Mouse (Mus musculus) heart, embryonic 16.5 days (tissue): ENCODE results near the gene St7. TPM values are rescaled to one million over a fixed set of nuclear protein-coding genes. Genes with fewer than 3 reads are reported as not detected.
"Not testable (repeated sequence)": the region's sequence is repeated elsewhere in the genome, so short reads cannot be mapped to it uniquely, and the experiment has no call there.

Experiments
- ATAC-seq: fragments of 200-750 bp; cut with Nextera tagmentation; replicated peaks from 2 replicates; pipeline ENCODE4 v1.8.0; 2017; ENCODE audit warnings: moderate number of reproducible peaks; ENCODE audit not compliant: insufficient read depth, low FRiP score; ENCODE audit errors: extremely low read depth
- H3K27ac ChIP-seq: fragments of 300-500 bp; sonication (generic); 2 replicates; pipeline ENCODE4 v1.5.1; 2014; ENCODE audit warnings: mild to moderate bottlenecking, low read length, control low read depth, moderate library complexity
- H3K27me3 ChIP-seq: fragments of 300-500 bp; sonication (generic); 2 replicates; pipeline ENCODE4 v1.6.1; 2014; ENCODE audit warnings: low read length, mixed read lengths; ENCODE audit not compliant: control insufficient read depth, insufficient read depth
- H3K36me3 ChIP-seq: fragments of 300-500 bp; sonication (generic); 2 replicates; pipeline ENCODE4 v1.6.1; 2014; ENCODE audit not compliant: control insufficient read depth, insufficient read depth
- H3K4me1 ChIP-seq: fragments of 300-500 bp; sonication (generic); 2 replicates; pipeline ENCODE4 v1.6.1; 2014; ENCODE audit warnings: low read length, mixed read lengths; ENCODE audit not compliant: control insufficient read depth, insufficient read depth
- H3K4me2 ChIP-seq: fragments of 300-500 bp; sonication (generic); 2 replicates; pipeline ENCODE4 v1.6.1; 2014; ENCODE audit warnings: low read depth, mild to moderate bottlenecking, control low read depth, low read length
- H3K4me3 ChIP-seq: fragments of 300-500 bp; sonication (generic); 2 replicates; pipeline ENCODE4 v1.5.1; 2014; ENCODE audit warnings: mild to moderate bottlenecking, control low read depth, low read length
- H3K9ac ChIP-seq: fragments of 300-500 bp; sonication (generic); 2 replicates; pipeline ENCODE4 v1.6.1; 2014; ENCODE audit warnings: low read length, control low read depth
- H3K9me3 ChIP-seq: fragments of 300-500 bp; sonication (generic); replicated peaks from 2 replicates; pipeline ENCODE4 v1.6.1; 2016; ENCODE audit warnings: low read length; ENCODE audit not compliant: control insufficient read depth
- WGBS: fragments of 180-500 bp; shearing (Covaris S2); extraction: QIAGEN DNeasy Blood & Tissue Kit; methylation state at CpG from one replicate; pipeline ENCODE4 v1.1.7; 2014; 5-methylcytosine and 5-hydroxymethylcytosine counted together
- polyA plus RNA-seq: library from polyadenylated mRNA; unstranded; fragments of >200 nt; fragmentation: Nextera tagmentation; extraction: Ambion mirVana; gene quantifications from 2 replicates; pipeline ENCODE4 v1.2.1, GENCODE M21; 2015

St7 gene
- polyA plus RNA-seq, 1 experiment from 2014 or later: 26.1 TPM

GRCm38 (mm10) chr6:17696321-17696734 lies 3.6 kb downstream of the St7 start:
- Histone ChIP-seq H3K4me1 (peaks cover 24% of the 10 kb centered on the region), H3K4me2 (peak overlapping the region; percentile 8; the same call in 1 of the 2 replicates), H3K27ac (0 out of 2 replicates have a peak overlapping the region, but pooled peaks have one; percentile 31), H3K9ac (no peak overlapping the region), H3K27me3 (no peaks in the 10 kb centered on the region), H3K36me3 (no peaks in the 10 kb centered on the region; the same call in 1 of the 2 replicates), H3K9me3 (no peaks in the 10 kb centered on the region), H3K4me3 (no peak overlapping the region)
- ATAC-seq: no peak
- 52% methylated on average over 5 of the region's 5 CpGs for WGBS

- Histone ChIP-seq H3K36me3 (no peaks in the 10 kb centered on the region; the same call in 1 of the 2 replicates), H3K4me3 (no peak overlapping the region), H3K4me1 (peaks cover 8% of the 10 kb centered on the region; the same call in 1 of the 2 replicates), H3K27me3 (no peaks in the 10 kb centered on the region), H3K9me3 (no peaks in the 10 kb centered on the region), H3K9ac (no peak overlapping the region), H3K4me2 (no peak overlapping the region), H3K27ac (no peak overlapping the region)
- WGBS: 61% methylated on average over 7 of the region's 7 CpGs
- no peak for ATAC-seq
These were observed 8.3 kb downstream of the St7 start for GRCm38 (mm10) chr6:17700936-17701612.

- ATAC-seq, H3K4me2 ChIP-seq, H3K36me3 ChIP-seq, H3K27ac ChIP-seq, H3K9ac ChIP-seq, H3K4me1 ChIP-seq, H3K9me3 ChIP-seq, H3K4me3 ChIP-seq, H3K27me3 ChIP-seq: not testable (repeated sequence)
- 69% methylated on average over 1 of the region's 1 CpGs for WGBS
These were observed 11.3 kb downstream of the St7 start for GRCm38 (mm10) chr6:17704038-17704437.

- H3K4me2 ChIP-seq: no peak overlapping the region
- no peaks in the 10 kb centered on the region for H3K9me3 ChIP-seq
- ATAC-seq: no peak
- no peak overlapping the region for H3K27ac ChIP-seq
- no peaks in the 10 kb centered on the region for H3K27me3 ChIP-seq
- 54% methylated on average over 3 of the region's 3 CpGs for WGBS
- no peak overlapping the region for H3K9ac ChIP-seq
- no peak overlapping the region for H3K4me3 ChIP-seq
- no peaks in the 10 kb centered on the region for H3K36me3 ChIP-seq
- H3K4me1 ChIP-seq: no peaks in the 10 kb centered on the region
These were observed 13.2 kb downstream of the St7 start for GRCm38 (mm10) chr6:17705973-17706372.

- Histone ChIP-seq H3K9me3 (peaks cover 2% of the 10 kb centered on the region; the same call in 1 of the 2 replicates), H3K4me2 (no peak overlapping the region), H3K4me1 (peaks cover 3% of the 10 kb centered on the region), H3K27ac (no peak overlapping the region), H3K4me3 (no peak overlapping the region), H3K27me3 (no peaks in the 10 kb centered on the region), H3K9ac (no peak overlapping the region), H3K36me3 (no peaks in the 10 kb centered on the region)
- 85% methylated on average over 7 of the region's 7 CpGs for WGBS
- ATAC-seq: no peak
These were observed 26.2 kb downstream of the St7 start for GRCm38 (mm10) chr6:17718978-17719377.

GRCm38 (mm10) chr6:17719423-17719822 lies 26.7 kb downstream of the St7 start:
- H3K4me2 ChIP-seq: no peak overlapping the region
- no peak overlapping the region for H3K27ac ChIP-seq
- no peak overlapping the region for H3K9ac ChIP-seq
- no peaks in the 10 kb centered on the region for H3K36me3 ChIP-seq
- ATAC-seq: no peak
- 81% methylated on average over 5 of the region's 5 CpGs for WGBS
- peaks cover 3% of the 10 kb centered on the region for H3K4me1 ChIP-seq
- H3K27me3 ChIP-seq: no peaks in the 10 kb centered on the region
- no peak overlapping the region for H3K4me3 ChIP-seq
- H3K9me3 ChIP-seq: peaks cover 2% of the 10 kb centered on the region; the same call in 1 of the 2 replicates

- Histone ChIP-seq H3K27ac (no peak overlapping the region), H3K4me3 (no peak overlapping the region), H3K36me3 (no peaks in the 10 kb centered on the region), H3K4me2 (no peak overlapping the region), H3K9me3 (no peaks in the 10 kb centered on the region), H3K9ac (no peak overlapping the region), H3K27me3 (no peaks in the 10 kb centered on the region), H3K4me1 (peaks cover 3% of the 10 kb centered on the region)
- no peak for ATAC-seq
- WGBS: 59% methylated on average over 6 of the region's 6 CpGs
These were observed 27.3 kb downstream of the St7 start for GRCm38 (mm10) chr6:17720022-17720421.

- Histone ChIP-seq H3K4me3 (no peak overlapping the region), H3K36me3 (no peaks in the 10 kb centered on the region), H3K9ac (no peak overlapping the region), H3K27ac (no peak overlapping the region), H3K4me1 (peaks cover 3% of the 10 kb centered on the region), H3K27me3 (no peaks in the 10 kb centered on the region), H3K4me2 (no peak overlapping the region), H3K9me3 (no peaks in the 10 kb centered on the region)
- ATAC-seq: no peak
- 76% methylated on average over 5 of the region's 5 CpGs for WGBS
These were observed 29.0 kb downstream of the St7 start for GRCm38 (mm10) chr6:17721706-17722105.

- Histone ChIP-seq H3K4me2 (no peak overlapping the region), H3K27ac (no peak overlapping the region)
- WGBS: 40% methylated on average over 7 of the region's 7 CpGs
These were observed 33.2 kb downstream of the St7 start for GRCm38 (mm10) chr6:17725841-17726460.

More at GRCm38 (mm10) chr6:17725841-17726460, 33.2 kb downstream of the St7 start:
- no peaks in the 10 kb centered on the region for H3K27me3 ChIP-seq
- H3K4me1 ChIP-seq: peaks cover 3% of the 10 kb centered on the region
- no peaks in the 10 kb centered on the region for H3K36me3 ChIP-seq
- H3K9ac ChIP-seq: no peak overlapping the region
- no peak for ATAC-seq
- H3K4me3 ChIP-seq: no peak overlapping the region
- no peaks in the 10 kb centered on the region for H3K9me3 ChIP-seq
